Mouse (Mus musculus) thymus, adult 18-20 months (tissue): ENCODE data around the gene Pomgnt2.
A peak's percentile ranks its signal among the peaks of the same experiment; 100 is the strongest.

Experiments used
- DNase-seq, 2 experiments: peaks; one replicate each; pipeline ENCODE4 v3.0.0; 2022; ENCODE audit warnings: mixed read lengths in 2 of 2

Gene Pomgnt2

DNA sequence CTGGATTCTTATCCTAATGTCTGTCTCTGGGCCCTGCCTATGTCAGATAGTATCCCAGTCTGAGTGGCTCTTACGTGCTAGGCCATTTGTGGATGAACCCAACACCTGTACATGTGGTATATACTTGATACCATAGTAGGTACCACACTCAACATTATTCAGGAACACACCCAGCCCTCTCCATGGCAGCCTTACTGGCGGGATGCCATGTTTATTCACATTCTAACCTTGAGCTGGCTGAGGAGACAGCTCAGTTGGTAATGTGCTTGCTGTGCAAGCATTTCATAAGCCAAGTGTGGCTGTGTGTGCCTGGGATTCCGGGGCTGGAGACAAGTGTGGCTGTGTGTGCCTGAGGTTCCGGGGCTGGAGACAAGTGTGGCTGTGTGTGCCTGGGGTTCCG lies 28.7 kb downstream of the Pomgnt2 start:
- DNase-seq: no peak

DNA sequence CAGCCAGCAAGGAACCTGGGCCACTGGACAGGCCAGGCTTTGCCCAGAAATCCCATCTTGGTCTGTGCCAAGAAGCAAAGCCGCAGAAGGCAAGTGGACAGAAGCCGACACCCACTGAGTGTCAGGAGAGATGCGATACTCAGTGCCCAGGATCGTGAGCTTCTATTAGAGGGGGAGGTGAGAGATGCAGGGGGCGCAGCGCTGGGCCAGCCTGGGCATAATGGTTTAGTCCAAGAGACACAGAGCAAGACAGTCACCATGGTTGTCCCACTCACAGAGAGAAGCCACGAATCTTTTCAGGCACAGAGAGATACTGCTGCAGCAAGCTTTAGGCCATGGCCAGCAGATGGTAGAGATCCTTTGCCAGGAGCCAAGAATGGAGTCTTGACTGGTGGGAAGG lies 32.0 kb downstream of the Pomgnt2 start:
- DNase-seq: no peak

DNA sequence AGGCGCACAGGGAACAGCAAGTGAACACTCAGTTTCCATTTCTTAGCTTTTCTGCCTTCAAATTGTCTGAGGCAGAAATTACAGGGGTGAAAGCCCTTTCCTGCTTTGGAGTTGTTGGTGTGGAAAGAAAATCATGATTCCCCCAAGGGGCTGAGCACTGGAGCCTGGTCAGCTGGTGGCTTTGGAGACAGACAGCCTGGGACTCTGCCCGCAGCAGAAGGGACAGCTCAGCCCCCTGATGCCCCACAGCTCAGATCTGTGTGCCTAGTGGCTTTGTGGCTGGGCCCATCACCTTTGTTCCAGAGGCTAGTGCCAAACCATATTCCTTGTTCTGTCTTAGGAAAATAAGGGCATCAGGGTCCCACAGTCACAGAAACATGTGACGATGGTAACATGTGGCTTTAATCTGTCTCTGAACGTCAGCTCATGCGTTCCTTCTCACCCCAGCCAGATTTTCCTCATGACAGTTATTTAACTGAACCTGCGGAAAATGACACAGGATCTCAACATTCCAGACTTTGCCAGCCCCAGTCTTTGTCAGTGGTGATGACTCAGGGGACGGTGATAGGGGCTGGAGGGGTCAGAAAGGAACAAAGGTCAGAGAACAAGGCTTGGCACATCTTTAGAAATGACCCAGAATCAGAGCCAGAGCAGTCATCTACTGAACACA lies 36.8 kb downstream of the Pomgnt2 start:
- DNase-seq: no peak

DNA sequence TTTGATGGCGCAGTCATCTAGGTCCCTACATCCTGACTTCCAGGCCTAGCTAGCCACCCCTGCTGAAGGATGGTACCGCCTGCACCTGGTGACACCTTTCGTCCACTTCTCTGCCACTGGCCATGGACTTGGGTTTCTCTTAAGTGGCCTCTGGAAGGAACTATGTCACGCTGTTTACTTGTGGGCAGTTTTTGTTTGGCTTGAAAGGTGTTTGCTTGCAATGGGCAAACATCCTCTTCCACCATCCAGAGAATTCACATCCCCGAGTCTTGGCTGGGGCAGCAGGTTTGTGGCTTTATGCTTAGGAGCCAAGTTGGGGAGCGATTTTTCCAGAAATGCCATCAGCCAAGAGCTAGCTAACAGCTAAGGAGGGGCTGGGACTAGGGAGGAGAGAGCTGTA lies 44.3 kb downstream of the Pomgnt2 start:
- DNase-seq: no peak

DNA sequence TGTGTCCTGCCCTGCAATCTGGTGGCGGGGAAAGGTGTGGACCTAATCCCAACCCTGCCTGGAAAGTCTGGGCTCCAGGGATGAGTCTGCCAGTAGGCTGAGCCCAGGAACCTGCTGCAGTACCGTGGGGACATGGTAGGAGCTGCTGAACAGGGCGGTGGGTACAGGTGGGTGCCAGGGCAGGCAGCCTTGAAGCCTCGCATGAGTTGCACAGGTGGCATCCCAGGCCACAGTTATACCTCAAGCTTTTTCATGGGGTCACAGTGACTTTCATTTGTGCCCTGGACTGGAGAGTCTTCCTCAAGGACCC lies 45.8 kb downstream of the Pomgnt2 start:
- DNase-seq: no peak

DNA sequence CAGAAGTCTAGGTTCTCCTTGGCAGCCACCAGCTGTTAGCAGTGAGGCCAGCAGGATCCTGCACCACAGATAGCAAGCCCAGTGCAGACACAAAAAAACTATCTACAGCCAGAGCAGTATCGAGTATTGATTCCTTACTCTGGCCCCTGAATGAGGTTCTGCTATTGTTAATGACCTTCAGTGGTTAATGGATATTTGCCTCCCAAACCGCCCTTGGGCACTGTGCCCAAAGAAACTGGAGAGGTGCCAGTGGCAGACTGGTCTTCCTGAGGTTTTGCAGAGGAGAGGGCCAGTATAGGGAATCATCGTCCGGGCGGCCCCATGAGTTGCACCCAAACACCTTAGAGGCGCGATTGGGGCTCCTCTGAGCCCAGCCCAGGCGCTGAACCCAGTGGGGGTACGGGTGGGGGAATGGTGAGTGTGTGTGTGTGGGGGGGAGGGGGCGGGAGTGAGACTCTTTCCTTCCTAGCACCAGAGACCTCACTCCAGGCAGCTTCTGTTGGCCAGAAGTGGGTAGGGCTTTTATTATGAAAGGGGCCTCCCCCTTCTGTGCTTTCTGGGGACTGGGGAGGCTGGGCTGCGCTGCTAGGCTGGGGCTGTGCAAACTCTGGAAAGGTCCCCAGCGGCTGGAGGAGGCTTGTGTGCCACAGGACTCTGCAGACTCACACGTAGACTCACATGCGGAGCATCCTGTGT lies 46.3 kb downstream of the Pomgnt2 start, which contains the start of gene Fam198a:
Gene Fam198a (plus strand): TSS at position 571 of the 696 bp plus-strand sequence.
- no peak for DNase-seq

DNA sequence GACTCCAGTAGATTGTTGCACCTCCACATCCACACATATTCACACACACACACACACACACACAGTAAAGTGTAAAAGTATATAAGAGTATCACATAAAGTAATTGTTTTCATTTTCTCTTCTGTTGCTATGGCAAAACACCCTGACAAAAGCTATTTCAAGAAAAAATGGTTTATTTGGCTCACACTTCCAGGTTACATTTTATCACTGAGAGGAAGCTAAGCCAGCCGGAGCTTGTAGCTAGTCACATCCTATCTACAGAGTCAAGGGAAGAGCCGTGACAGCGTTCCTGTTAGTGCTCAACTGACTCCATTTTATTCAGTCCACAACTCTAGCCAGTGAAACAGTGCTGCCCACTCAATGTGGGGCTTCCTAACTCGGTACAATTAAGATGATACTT lies 48.5 kb downstream of the Pomgnt2 start:
- no peak for DNase-seq

DNA sequence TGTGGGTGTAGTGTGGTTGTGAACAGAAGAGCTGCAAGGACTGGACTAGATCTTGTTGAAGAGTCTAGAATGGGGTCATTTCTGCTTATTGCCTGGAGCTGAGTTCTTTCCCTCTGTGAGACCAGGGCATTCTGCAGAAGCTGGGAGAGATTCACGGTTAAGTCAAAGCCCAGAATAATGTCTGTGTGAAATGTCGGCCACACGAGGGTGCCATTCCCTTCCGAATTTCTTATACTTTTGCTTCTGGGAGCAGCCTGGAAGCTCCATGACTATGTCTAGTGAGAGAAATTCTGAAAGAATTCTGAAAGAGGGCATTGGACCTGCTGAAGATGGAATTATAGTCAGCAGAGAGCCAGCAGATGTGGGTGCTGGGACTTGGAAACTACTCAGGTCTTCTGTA lies 49.1 kb downstream of the Pomgnt2 start:
- no peak for DNase-seq

DNA sequence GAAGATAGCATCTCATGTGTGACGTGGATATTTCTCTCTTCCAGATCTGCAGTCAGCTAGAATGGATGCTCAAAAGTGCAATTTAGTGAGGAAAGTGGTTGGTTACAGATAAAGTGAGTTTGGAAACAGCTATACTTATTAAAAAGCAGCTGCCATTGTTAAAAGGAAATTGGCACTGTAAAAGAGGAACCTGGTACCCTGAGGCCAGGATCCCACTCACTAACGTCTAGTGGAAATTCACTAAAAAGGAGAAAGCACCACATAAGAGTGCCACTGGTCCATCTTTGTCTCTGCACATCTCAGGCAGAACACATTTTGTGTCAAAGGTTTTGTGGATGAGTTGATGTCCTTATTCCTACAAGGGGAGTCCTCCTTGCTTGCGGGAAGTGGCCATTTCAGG lies 53.3 kb downstream of the Pomgnt2 start:
- no peak for DNase-seq

DNA sequence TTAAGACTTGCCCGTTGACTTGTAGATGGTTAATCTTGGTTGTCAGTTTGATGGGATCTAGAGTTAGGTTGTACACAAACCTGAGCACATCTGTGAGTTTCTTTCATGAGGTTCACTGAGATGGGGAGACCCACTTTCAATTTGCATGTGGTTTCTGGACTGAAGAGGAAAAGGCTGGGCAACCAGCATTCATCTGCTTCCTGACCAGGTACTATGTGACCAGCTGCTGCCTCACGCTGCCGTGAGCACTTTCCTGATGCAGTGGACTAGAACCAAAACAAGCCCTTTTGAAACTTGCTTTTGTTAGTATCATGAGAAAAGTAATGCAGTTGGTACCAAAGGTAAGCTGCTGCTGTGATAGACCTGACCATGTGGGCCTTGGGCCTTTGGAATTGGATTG lies 53.9 kb downstream of the Pomgnt2 start:
- DNase-seq: no peak

DNA sequence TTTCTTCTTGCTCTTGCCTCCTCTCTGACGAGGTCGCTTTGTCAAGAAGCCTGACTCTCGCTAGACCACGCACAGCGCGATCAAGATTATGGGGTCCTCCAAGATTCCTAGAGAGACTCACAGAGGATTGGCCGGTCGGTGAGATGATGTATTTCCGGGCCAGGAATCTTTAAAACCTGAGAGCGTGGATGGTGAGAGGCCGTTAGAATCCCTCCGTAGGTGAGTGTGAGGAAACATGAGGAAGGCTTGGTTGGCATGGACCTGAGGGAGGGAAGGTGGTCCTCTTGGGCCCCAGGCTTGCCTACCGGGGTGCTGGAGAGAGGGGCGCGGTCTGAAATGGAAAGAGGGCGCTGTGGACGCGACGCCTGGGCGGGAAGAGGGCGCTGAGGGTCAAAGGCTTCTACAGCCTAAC lies 59.0 kb downstream of the Pomgnt2 start:
- no peak for DNase-seq

DNA sequence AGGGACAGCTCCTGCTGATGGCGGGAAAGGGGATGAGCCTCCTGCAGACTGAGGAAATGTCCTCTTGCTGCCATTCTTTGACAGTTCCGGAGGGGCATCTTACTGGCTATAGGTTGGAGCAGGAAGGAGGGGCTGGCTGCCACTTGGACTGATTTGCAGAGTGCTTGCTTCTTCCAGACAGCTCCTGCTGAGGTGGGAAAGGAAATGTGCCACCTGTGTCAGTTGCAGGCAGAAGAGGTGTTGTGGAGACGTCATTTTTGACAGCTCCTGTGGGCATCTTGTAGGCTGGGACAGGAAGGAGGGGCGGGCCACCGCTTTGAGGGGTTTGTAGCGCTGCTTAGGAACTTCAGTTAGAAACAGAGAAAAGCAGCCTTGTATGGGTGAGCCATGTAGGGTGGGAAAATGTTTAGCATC lies 59.5 kb downstream of the Pomgnt2 start:
- peak in 1 of 2 experiments; percentile 26 for DNase-seq

DNA sequence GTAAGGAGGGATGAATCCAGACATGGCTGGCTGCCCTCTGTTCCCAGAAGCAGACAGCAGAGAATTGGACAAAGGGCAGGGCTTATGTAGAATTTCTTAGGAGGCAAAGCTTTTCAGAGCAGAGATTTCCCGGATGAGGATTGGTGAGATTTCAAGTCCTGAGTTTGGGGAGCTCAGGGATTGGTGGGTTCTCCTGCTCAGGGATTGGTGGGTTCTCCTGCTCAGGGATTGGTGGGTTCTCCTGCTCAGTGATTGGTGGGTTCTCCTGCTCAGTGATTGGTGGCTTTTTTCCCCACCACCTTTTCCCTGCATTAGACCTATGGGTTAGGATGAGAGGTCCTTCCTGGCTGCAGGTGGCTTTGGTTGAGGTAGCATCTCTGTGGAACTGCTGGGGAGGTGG lies 60.0 kb downstream of the Pomgnt2 start:
- DNase-seq: no peak

DNA sequence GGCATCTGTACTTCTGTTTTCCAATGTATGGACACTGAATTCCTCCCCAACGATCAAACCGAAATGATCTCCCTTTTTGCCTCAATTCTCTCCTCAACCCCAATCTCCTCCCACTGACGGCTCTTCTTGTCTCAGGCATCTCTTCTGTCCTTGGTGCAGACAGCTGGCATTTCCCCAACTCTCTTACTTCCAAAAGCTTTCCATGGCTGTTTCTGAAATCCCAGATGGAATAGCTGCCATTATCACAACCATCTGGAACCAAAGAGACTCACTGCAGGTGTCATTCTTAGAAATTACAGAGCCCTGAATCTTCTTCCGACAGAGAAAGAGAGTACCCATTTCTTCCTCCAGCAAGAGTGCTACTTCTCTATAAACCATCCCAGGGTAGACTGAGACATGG lies 62.1 kb downstream of the Pomgnt2 start:
- DNase-seq: no peak
